Mouse (Mus musculus) CH12F3 (cell line): ENCODE measurements around the gene Cecr2.
"Not testable (repeated sequence)": the region's sequence is repeated elsewhere in the genome, so short reads cannot be mapped to it uniquely, and the experiment has no call there.

Experiments used
- in situ Hi-C: fragments of 300-500 bp; cut with MboI; formaldehyde crosslinking; loops from 2 replicates; pipeline ENCODE4 v1.14.3; 2020; ENCODE audit warnings: low sequenced_read_pairs

The Cecr2 gene

DNA sequence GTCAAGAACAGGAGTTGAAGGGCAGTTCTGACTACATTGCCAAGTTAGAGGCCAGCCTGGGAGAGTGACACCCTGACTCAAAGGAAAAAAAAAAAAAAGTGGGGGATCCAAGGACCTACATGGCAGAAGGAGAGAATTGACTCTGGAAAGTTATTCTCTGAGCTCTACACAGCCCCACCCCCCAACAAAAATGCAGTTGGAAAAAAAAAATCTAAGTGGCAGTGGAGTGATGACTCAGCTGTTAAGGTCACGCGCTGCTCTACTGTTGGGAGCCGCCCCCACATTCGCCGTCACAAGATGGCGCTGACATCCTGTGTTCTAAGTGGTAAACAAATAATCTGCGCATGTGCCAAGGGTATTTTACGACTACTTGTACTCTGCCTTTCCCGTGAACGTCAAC, 145.8 kb downstream of the Cecr2 start:
- in situ Hi-C loops: not testable (repeated sequence)

DNA sequence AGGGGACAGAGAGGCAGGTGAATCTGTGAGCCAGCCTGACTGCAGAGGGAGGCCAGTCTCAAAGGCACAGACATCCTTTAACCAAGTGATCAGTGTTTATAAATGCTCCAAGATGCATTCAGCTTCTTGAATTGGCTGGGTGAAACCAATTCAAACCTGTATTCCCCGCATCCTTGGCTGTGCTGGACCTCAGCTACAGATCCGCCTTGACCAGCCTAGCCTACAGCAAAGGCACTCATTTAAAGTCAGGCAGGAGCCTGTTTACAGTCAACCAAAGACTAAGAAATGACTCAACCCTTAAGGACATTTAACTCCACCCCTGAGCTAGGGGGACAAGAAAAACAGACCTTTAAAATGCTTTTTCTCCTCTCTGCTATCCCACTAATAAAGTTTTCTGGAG, 153.1 kb downstream of the Cecr2 start:
- in situ Hi-C loops: no loop called here

DNA sequence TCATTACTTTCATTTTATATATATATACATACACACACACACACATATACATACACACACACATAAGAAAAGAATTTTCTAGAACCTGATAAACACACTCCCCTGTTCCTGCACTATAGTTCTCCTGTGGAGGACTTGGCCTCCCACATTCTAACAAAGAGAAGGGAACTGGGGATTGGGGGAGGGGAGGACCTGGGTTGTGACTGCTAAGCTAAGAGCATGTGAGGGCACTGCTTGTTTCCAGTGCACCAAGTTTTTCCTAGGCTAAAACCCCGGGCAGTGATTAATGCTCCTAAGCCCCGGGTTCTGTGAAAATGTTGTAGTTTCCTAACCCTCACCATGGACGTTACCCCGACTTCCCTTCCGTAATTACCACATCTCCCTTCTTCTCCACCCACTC, 154.0 kb downstream of the Cecr2 start:
- in situ Hi-C loops: no loop called here
